Mouse (Mus musculus): ENCODE results near the gene Ces2f.

The Ces2f gene

DNA sequence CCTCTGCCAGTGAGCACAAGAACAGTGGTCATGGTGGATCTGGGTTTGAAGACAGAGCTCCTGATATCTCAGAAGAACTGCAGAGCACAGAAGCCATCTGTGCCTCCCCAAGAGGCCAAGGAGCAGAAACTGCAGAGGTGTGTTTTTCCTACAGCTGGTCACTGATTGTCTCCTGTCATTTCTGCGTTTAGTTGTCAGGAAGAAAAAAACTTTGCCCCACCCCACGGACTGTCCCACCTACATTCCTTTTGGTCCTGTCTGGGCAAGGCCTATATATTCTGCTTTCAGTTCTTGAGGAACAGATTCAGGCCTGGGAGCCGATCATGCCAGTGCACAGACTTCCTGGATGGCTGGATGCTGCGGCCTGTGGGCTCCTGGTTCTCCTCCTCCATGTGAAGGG, at the start of gene Ces2f:
Gene Ces2f, plus strand, starts transcription at position 301 of the 400 bp plus-strand sequence.
- DNase-seq, result no peak

- no peak for DNase-seq
Measured at GRCm38 (mm10) chr8:104901746-104902145, 45.4 kb upstream of the Ces2f start.

DNA sequence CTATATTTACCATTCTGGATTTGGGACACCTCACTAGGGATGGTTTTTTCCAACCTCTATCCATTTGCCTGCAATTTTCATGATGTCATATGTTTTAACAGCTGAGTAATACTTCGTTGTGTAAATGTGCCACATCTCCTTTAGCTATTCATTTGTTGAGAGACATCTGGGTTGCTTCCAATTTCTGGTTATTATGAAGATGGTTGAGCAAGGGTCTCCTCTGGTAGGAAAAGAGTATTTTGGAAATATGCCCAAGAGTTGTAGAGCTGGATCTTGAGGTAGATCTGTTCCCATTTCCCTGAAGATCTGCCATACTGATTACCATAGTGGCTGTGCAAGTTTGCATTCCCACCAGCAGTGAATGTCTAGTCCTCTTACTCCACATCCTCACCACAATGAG, 40.0 kb upstream of the Ces2f start:
- no peak for DNase-seq

GRCm38 (mm10) chr8:104909021-104909420, 38.1 kb upstream of the Ces2f start:
- peak; percentile 87 for DNase-seq

GRCm38 (mm10) chr8:104909651-104910050, 37.5 kb upstream of the Ces2f start:
- DNase-seq, result peak; percentile 21

- DNase-seq, result no peak
Measured at GRCm38 (mm10) chr8:104925972-104926596, 21.1 kb upstream of the Ces2f start, which contains the start of gene Ces2e. TSS of gene Ces2e (plus strand) at chr8:104926260.

- no peak for DNase-seq
Measured at GRCm38 (mm10) chr8:104927301-104927700, 19.9 kb upstream of the Ces2f start.

- DNase-seq, result no peak
Measured at GRCm38 (mm10) chr8:104944665-104945064, 2.5 kb upstream of the Ces2f start.

GRCm38 (mm10) chr8:104949031-104949430, 1.9 kb downstream of the Ces2f start:
- no peak for DNase-seq

DNA sequence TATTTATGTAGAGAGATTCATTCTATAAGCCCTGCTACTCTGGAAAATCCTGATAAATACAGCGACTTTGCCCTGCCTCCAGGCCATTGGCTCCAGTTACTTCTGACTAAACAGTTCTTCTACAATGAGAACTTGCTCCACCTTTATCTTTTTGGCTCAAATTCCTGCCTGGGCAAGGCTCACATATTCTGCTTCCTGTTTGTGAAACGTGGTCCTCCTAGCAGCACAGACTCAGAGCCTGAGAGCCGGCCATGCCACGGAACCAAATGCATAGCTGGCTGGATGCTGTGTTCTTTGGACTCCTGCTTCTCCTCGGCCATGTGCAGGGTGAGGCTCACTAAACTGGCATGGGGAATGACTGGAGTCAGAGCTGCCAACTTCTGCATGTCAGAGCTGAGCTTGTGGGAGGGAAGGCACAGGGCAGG, 14.4 kb downstream of the Ces2f start, which contains the start of gene Ces2g:
Gene Ces2g, plus strand, starts transcription at position 182 of the 425 bp plus-strand sequence.
- DNase-seq, result no peak

- no peak for DNase-seq
Measured at GRCm38 (mm10) chr8:104962229-104962901, 15.2 kb downstream of the Ces2f start.

DNA sequence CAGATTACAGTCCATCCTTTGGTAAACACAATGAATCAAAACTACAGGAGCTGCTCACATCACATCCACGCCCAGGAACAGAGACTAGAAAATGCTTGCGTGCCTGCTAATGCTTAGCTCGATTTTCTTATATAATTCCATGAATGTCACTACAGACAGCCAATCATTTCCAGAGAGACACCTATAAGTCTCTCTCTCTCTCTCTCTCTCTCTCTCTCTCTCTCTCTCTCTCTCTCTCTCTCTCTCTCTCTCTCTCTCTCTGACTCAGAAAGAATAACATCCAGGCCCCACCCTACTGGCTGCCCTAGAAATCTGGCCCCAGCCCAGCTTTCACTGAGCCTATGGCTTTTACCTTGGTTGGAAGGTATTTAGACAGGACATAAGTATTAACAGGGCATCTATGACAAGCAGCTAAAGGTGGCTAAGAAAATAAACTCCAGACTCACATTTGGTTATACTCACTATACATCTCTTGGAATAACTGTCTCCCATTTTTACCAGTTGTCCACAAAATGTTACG, 16.3 kb downstream of the Ces2f start:
- DNase-seq, result no peak

DNA sequence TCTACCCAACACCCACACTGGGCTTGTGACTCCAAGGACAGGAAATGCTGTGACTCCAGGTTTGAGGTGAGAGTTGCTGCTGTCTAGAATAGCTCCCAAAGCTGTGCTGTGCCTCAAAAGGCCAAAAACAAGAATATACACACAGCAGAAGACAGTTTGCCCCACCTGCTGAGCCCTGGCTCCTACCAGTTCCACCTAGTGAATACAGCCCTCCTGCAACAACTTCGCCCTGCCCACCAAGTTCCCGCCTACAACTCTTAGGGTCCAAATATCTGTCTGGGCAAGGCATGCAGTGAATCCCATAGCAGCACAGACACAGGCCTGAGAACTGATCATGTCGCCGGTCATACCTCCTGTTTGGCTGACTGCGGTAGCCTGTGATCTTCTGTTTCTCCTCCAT, 37.0 kb downstream of the Ces2f start:
- no peak for DNase-seq

DNA sequence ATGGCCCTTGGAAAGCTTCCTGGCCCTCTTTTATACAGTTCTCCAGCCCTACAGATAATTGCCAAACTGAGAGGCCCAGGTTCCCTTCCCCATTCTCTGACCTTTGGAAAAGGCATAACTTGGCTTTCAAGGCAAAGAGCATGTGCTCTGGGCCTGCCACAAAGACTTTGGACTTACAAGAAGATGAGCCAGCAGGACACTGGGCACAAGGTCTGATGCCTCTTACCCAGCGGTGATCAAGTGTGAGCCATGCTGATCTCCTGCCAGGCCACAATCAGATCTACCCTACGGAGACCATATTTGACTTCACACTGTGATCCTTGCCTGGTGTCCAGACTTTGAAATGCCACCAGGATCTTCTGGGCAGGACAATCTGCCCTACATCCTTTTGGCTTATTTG, 37.8 kb downstream of the Ces2f start:
- DNase-seq, result peak; percentile 13

GRCm38 (mm10) chr8:104998191-104998590, 51.0 kb downstream of the Ces2f start:
- DNase-seq, result no peak

DNA sequence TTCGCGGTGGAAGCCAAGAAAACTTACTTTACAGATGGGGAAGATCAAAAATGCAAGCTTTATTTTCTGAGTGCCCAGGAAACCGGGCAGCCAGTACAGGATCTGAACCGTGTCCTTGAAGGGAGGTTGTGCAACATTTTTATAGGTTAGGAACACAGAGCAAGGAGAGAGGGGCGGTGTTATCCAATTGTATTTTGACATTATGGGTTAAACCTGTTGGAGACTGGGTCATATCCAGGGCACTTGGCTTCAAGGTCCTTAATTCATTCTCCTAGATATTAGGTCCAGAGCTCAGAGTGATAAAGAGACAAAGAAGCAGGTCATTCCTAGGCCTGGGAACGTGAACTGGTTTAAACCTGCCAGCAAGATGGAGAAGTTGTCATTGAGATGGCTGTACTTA, 52.0 kb downstream of the Ces2f start:
- DNase-seq, result no peak

GRCm38 (mm10) chr8:105000586-105000985, 53.4 kb downstream of the Ces2f start, which contains the start of gene Ces2h:
TSS of gene Ces2h (plus strand) at chr8:105000853.
- no peak for DNase-seq

All from cerebellum, adult 9-10 months (tissue).